Mouse (Mus musculus): ENCODE measurements around the gene Nacad.

- TF ChIP-seq CTCF (IDR thresholded peaks at IDR 0.05; ENCODE audit: control insufficient read depth, insufficient read depth, insufficient read length) (no peak), MYOG (IDR thresholded peaks at IDR 0.05; ENCODE audit: control insufficient read depth, extremely low read depth, insufficient read length) (no peak), USF1 (IDR thresholded peaks at IDR 0.05; ENCODE audit: low read depth) (no peak), MAX (IDR thresholded peaks at IDR 0.05) (no peak)
These were observed 37.1 kb downstream of the Nacad start for GRCm38 (mm10) chr11:6568584-6569409.
